Mouse (Mus musculus): ENCODE data around the gene Gcfc2. TPM values are rescaled to one million over a fixed set of nuclear protein-coding genes. Genes with fewer than 3 reads are reported as not detected.

The Gcfc2 gene
- 27.8 and 31.6 TPM in 2 replicates for polyA plus RNA-seq (2011; ENCODE audit: insufficient read depth, insufficient read length, low read depth, missing spikeins)

DNA sequence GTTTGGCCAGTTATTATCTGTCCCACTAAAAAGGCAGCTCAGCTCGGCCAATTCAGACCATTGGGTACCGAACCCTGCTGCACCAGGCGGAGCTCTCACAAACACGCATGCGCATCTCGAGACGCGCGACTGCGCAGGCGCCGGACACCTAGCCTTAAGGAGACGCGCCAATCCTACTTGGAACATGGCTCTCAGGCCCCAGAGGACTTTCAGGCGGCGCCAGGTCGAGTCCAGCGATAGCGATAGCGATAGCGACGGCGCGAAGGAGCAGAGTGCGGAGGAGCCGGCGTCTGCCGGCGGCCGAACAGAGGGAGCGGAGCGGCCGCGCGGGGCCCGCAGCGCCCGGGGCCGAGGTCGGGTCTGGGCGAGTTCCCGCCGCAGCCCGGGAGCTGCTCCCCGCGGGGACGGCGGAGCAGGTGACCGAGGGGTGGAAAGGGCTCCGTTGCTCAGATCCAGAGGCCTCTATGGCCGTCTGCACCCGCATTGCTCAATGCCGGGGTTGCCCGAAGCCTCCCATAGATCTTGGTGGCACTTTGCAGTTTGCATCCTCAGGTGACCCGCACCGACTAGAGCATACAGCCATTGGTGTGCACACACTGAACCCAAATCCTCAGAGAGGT, at the start of gene Gcfc2:
Gene Gcfc2 (plus strand): TSS at position 147 of the 620 bp plus-strand sequence.
- Histone ChIP-seq H3K36me3 (ENCODE audit: control insufficient read depth, insufficient read depth, low read length, poor library complexity, severe bottlenecking) (peaks cover 19% of the 10 kb centered on the region), H3K9ac (ENCODE audit: low read depth, poor library complexity, severe bottlenecking) (peak within 1 kb of the TSS; percentile 99), H3K4me1 (ENCODE audit: control insufficient read depth, insufficient read depth, low read length) (no peaks in the 10 kb centered on the region), H3K27me3 (ENCODE audit: control insufficient read depth, insufficient read depth, low read length, poor library complexity, severe bottlenecking) (no peaks in the 10 kb centered on the region), H3K4me3 (ENCODE audit: low read depth, low read length) (peak within 1 kb of the TSS; percentile 98), H3K9me3 (replicated peaks; ENCODE audit: control insufficient read depth, insufficient read depth, low read length, poor library complexity, severe bottlenecking) (no peaks in the 10 kb centered on the region), H3K27ac (ENCODE audit: insufficient read depth, low read length) (no peak within 1 kb of the TSS)
- TF ChIP-seq CTCF (IDR thresholded peaks at IDR 0.05; ENCODE audit: low read depth, low read length) (no peak), POLR2A (IDR thresholded peaks at IDR 0.05; ENCODE audit: insufficient read depth, low read length) (peak; percentile 39)

DNA sequence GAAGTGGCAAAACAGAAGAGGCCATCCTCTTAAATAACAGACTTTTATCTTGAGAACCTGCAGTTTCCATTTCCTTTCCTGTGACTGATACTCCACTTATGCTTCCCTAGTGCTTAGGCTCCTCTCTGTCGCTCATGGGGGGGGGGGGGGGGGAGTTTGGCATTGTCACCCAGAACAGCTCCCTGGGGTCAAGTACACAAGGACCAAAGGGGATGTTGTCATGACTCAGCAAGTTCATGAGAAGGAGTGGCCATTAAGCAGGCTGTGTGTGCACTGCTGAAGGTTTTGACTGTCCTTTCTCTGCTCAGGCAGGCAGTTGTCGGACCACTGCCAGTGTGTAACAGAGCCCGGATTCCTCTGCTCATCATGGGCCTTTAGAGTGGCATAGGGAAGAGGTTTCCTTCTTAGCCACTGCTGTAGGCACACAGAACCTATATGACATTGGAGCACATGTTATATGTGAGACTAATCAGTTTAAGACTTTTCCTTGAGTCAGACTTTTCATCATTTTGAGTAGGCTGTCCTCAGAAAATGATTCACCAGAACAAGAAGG, 27.7 kb upstream of the Gcfc2 start:
- no peaks in the 10 kb centered on the region for H3K36me3 ChIP-seq (ENCODE audit: control insufficient read depth, insufficient read depth, low read length, poor library complexity, severe bottlenecking)
- TF ChIP-seq POLR2A (IDR thresholded peaks at IDR 0.05; ENCODE audit: insufficient read depth, low read length) (no peak), CTCF (IDR thresholded peaks at IDR 0.05; ENCODE audit: low read depth, low read length) (no peak), EP300 (IDR thresholded peaks at IDR 0.05; ENCODE audit: insufficient read depth, low read depth, low read length) (no peak)
- H3K9ac ChIP-seq (ENCODE audit: low read depth, poor library complexity, severe bottlenecking): no peak overlapping the region
- H3K4me1 ChIP-seq (ENCODE audit: control insufficient read depth, insufficient read depth, low read length): no peaks in the 10 kb centered on the region
- no peak overlapping the region for H3K4me3 ChIP-seq (ENCODE audit: low read depth, low read length)
- H3K9me3 ChIP-seq (replicated peaks; ENCODE audit: control insufficient read depth, insufficient read depth, low read length, poor library complexity, severe bottlenecking): no peaks in the 10 kb centered on the region
- H3K27ac ChIP-seq (ENCODE audit: insufficient read depth, low read length): no peak overlapping the region
- no peaks in the 10 kb centered on the region for H3K27me3 ChIP-seq (ENCODE audit: control insufficient read depth, insufficient read depth, low read length, poor library complexity, severe bottlenecking)

DNA sequence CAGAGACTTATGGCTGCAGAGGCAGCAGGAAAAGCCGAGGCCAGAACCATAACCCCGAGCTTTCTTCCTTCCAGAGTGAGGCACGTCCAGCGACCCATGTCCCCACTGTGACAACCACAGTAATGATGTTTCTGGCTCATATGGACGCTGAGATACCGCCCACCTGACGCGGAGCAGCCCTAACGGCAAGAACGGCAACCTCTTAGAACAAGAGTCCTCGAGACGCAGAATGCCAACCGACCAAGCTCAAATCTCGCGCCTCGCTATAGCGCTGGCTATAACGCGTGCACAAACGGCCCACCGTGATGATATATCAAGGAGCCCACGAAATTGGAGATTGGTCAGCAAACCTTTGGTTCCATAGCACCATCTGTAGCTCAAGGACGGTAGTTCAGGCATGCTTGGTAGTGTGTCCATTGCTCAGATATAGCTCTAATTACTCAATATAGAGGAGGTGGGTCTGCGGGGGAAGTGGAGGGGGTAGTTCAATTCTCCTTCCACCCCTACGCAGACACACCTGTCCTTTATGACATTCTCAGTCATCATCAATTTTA, 13.1 kb upstream of the Gcfc2 start:
- no peak overlapping the region for H3K27ac ChIP-seq (ENCODE audit: insufficient read depth, low read length)
- H3K9ac ChIP-seq (ENCODE audit: low read depth, poor library complexity, severe bottlenecking): no peak overlapping the region
- H3K36me3 ChIP-seq (ENCODE audit: control insufficient read depth, insufficient read depth, low read length, poor library complexity, severe bottlenecking): no peaks in the 10 kb centered on the region
- TF ChIP-seq EP300 (IDR thresholded peaks at IDR 0.05; ENCODE audit: insufficient read depth, low read depth, low read length): no peak
- no peak for TF ChIP-seq POLR2A (IDR thresholded peaks at IDR 0.05; ENCODE audit: insufficient read depth, low read length)
- TF ChIP-seq CTCF (IDR thresholded peaks at IDR 0.05; ENCODE audit: low read depth, low read length): no peak
- H3K4me3 ChIP-seq (ENCODE audit: low read depth, low read length): peak overlapping the region; percentile 35
- no peaks in the 10 kb centered on the region for H3K27me3 ChIP-seq (ENCODE audit: control insufficient read depth, insufficient read depth, low read length, poor library complexity, severe bottlenecking)
- H3K9me3 ChIP-seq (replicated peaks; ENCODE audit: control insufficient read depth, insufficient read depth, low read length, poor library complexity, severe bottlenecking): no peaks in the 10 kb centered on the region
- H3K4me1 ChIP-seq (ENCODE audit: control insufficient read depth, insufficient read depth, low read length): no peaks in the 10 kb centered on the region

DNA sequence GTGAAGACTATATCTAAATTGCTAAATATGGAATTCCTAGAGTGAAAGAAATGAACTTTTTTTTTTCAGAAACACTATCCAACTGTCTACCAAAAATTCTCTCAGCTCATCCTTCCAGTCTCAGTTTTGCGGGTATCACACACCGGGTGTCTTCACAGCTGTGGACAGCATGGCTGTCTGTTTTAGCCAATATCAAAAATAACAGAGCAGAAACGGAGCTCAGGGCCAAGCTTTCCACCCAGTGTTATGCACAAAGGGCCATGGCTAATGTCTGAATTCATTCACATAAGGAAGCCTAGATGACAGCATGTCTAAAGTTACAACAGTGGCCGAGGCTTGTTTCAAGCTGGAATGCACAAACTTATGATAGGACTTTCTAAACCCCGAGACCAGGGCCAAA, 12.2 kb upstream of the Gcfc2 start:
- Histone ChIP-seq H3K4me3 (ENCODE audit: low read depth, low read length) (no peak overlapping the region), H3K9me3 (replicated peaks; ENCODE audit: control insufficient read depth, insufficient read depth, low read length, poor library complexity, severe bottlenecking) (no peaks in the 10 kb centered on the region), H3K36me3 (ENCODE audit: control insufficient read depth, insufficient read depth, low read length, poor library complexity, severe bottlenecking) (no peaks in the 10 kb centered on the region), H3K27ac (ENCODE audit: insufficient read depth, low read length) (no peak overlapping the region), H3K9ac (ENCODE audit: low read depth, poor library complexity, severe bottlenecking) (no peak overlapping the region), H3K27me3 (ENCODE audit: control insufficient read depth, insufficient read depth, low read length, poor library complexity, severe bottlenecking) (no peaks in the 10 kb centered on the region), H3K4me1 (ENCODE audit: control insufficient read depth, insufficient read depth, low read length) (no peaks in the 10 kb centered on the region)
- TF ChIP-seq CTCF (IDR thresholded peaks at IDR 0.05; ENCODE audit: low read depth, low read length) (no peak), EP300 (IDR thresholded peaks at IDR 0.05; ENCODE audit: insufficient read depth, low read depth, low read length) (no peak), POLR2A (IDR thresholded peaks at IDR 0.05; ENCODE audit: insufficient read depth, low read length) (no peak)

DNA sequence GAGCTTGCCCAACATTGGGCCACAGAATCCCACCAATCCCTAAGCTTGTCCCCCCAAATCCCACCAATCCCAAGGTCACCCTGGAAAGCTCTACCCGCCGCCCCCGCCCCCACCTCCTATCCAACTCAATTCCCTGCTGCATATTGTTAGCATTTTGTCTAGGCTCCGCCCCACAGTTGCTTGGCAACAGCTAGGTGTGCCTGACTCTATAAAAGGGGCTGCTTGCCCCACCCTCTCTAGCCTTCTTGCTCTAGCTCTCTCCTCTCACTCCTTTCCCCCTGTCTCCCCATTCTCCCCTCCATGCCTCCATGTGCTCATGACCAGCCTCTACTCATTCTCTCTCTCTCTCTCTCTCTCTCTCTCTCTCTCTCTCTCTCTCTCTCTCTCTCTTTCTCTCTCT, 11.8 kb upstream of the Gcfc2 start:
- H3K4me1 ChIP-seq (ENCODE audit: control insufficient read depth, insufficient read depth, low read length): no peaks in the 10 kb centered on the region
- no peaks in the 10 kb centered on the region for H3K27me3 ChIP-seq (ENCODE audit: control insufficient read depth, insufficient read depth, low read length, poor library complexity, severe bottlenecking)
- H3K9me3 ChIP-seq (replicated peaks; ENCODE audit: control insufficient read depth, insufficient read depth, low read length, poor library complexity, severe bottlenecking): no peaks in the 10 kb centered on the region
- H3K4me3 ChIP-seq (ENCODE audit: low read depth, low read length): no peak overlapping the region
- no peak for TF ChIP-seq CTCF (IDR thresholded peaks at IDR 0.05; ENCODE audit: low read depth, low read length)
- H3K36me3 ChIP-seq (ENCODE audit: control insufficient read depth, insufficient read depth, low read length, poor library complexity, severe bottlenecking): no peaks in the 10 kb centered on the region
- H3K9ac ChIP-seq (ENCODE audit: low read depth, poor library complexity, severe bottlenecking): no peak overlapping the region
- no peak overlapping the region for H3K27ac ChIP-seq (ENCODE audit: insufficient read depth, low read length)

DNA sequence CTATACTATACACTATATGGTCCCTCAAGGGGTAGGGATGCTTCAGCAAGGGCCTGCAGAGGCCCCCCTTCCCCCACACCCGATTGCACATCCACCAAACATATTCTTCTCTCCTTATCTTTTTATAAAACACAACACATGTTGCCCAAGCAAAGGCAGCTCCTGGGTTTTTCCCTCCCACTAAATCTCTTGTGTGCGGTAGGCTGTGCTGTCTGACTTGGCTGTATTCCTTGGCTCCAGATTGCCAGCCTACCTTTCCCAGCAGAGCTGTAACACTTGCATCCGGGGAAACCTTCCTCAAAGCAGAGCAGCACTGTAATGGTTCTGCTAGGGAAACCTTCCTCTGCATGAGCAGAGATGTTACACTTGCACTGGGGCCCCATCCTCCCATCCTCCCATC, 11.3 kb upstream of the Gcfc2 start:
- no peak overlapping the region for H3K4me3 ChIP-seq (ENCODE audit: low read depth, low read length)
- H3K27me3 ChIP-seq (ENCODE audit: control insufficient read depth, insufficient read depth, low read length, poor library complexity, severe bottlenecking): no peaks in the 10 kb centered on the region
- no peak overlapping the region for H3K9ac ChIP-seq (ENCODE audit: low read depth, poor library complexity, severe bottlenecking)
- H3K9me3 ChIP-seq (replicated peaks; ENCODE audit: control insufficient read depth, insufficient read depth, low read length, poor library complexity, severe bottlenecking): no peaks in the 10 kb centered on the region
- H3K36me3 ChIP-seq (ENCODE audit: control insufficient read depth, insufficient read depth, low read length, poor library complexity, severe bottlenecking): no peaks in the 10 kb centered on the region
- no peak overlapping the region for H3K27ac ChIP-seq (ENCODE audit: insufficient read depth, low read length)
- H3K4me1 ChIP-seq (ENCODE audit: control insufficient read depth, insufficient read depth, low read length): no peaks in the 10 kb centered on the region
- no peak for TF ChIP-seq EP300 (IDR thresholded peaks at IDR 0.05; ENCODE audit: insufficient read depth, low read depth, low read length)
- no peak for TF ChIP-seq CTCF (IDR thresholded peaks at IDR 0.05; ENCODE audit: low read depth, low read length)
- TF ChIP-seq POLR2A (IDR thresholded peaks at IDR 0.05; ENCODE audit: insufficient read depth, low read length): no peak
